Mouse (Mus musculus): ENCODE results near the gene Matn3.

- TF ChIP-seq POLR2A (IDR thresholded peaks at IDR 0.05; ENCODE audit: extremely low read depth, insufficient read depth, low read length) (no peak), CTCF (IDR thresholded peaks at IDR 0.05; ENCODE audit: low read depth, low read length) (no peak)
Measured at GRCm38 (mm10) chr12:9020986-9021385, 73.3 kb downstream of the Matn3 start.

All from liver, adult 2 months (tissue).